Mouse (Mus musculus) hindbrain, embryonic 12.5 days (tissue): ENCODE data around the gene Tenm4. TPM values are rescaled to one million over a fixed set of nuclear protein-coding genes. Genes with fewer than 3 reads are reported as not detected.
"Not testable (repeated sequence)": the region's sequence is repeated elsewhere in the genome, so short reads cannot be mapped to it uniquely, and the experiment has no call there.

Experiments
- ATAC-seq: fragments of 200-750 bp; cut with Nextera tagmentation; 2 replicates; pipeline ENCODE4 v1.8.0; 2017; ENCODE audit warnings: moderate TSS enrichment; ENCODE audit not compliant: low FRiP score
- H3K27ac ChIP-seq: fragments of 300-500 bp; sonication (generic); 2 replicates; pipeline ENCODE4 v1.5.1; 2016; ENCODE audit warnings: mild to moderate bottlenecking
- H3K27me3 ChIP-seq: fragments of 300-500 bp; sonication (generic); 2 replicates; pipeline ENCODE4 v1.6.1; 2016; ENCODE audit warnings: mild to moderate bottlenecking
- H3K36me3 ChIP-seq: fragments of 300-500 bp; sonication (generic); 2 replicates; pipeline ENCODE4 v1.6.1; 2016; ENCODE audit warnings: mild to moderate bottlenecking
- H3K4me1 ChIP-seq: fragments of 300-500 bp; sonication (generic); 2 replicates; pipeline ENCODE4 v1.6.1; 2016
- H3K4me2 ChIP-seq: fragments of 300-500 bp; sonication (generic); replicated peaks from 2 replicates; pipeline ENCODE4 v1.6.1; 2016; ENCODE audit warnings: mild to moderate bottlenecking
- H3K4me3 ChIP-seq: fragments of 300-500 bp; sonication (generic); 2 replicates; pipeline ENCODE4 v1.5.1; 2016; ENCODE audit warnings: mild to moderate bottlenecking
- H3K9ac ChIP-seq: fragments of 300-500 bp; sonication (generic); 2 replicates; pipeline ENCODE4 v1.6.1; 2016; ENCODE audit warnings: mild to moderate bottlenecking, moderate library complexity
- H3K9me3 ChIP-seq: fragments of 300-500 bp; sonication (generic); replicated peaks from 2 replicates; pipeline ENCODE4 v1.6.1; 2016; ENCODE audit warnings: mild to moderate bottlenecking
- WGBS: fragments of 180-500 bp; shearing (Covaris S2); methylation state at CpG from one replicate; pipeline ENCODE4 v1.1.7; 2016; 5-methylcytosine and 5-hydroxymethylcytosine counted together
- microRNA counts: library from miRNA; unstranded; fragments of <30 nt; microRNA quantifications from one replicate; lab custom pipeline; 2017
- microRNA-seq: library from miRNA; unstranded; fragments of <30 nt; microRNA quantifications from one replicate; pipeline ENCODE4, GENCODE M21; 2017
- polyA plus RNA-seq: library from polyadenylated mRNA; unstranded; fragments of >200 nt; fragmentation: Nextera tagmentation; extraction: Ambion mirVana; gene quantifications from 2 replicates; pipeline ENCODE4 v1.2.1, GENCODE M21; 2016

Gene Tenm4
- polyA plus RNA-seq, 1 experiment from 2014 or later = 38.5 TPM

DNA sequence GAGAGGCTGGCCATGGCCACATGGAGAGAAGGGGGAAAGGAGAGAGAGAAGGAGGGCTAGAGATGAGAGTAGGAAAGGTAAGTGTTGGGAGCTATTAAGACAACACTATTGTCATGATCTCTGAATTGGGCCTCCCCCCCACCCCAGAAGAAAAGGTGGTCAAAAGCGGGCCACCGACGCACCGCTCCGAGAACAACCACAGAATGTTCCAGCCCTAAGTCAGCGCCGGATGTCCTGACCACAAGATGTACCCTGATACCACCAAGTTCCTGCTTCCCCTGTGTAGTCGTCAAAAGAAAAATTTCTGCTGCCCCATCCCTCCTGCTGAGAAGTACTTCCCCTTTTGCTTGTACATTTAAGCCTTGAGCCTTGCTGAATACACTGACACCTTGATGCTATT, 775.5 kb downstream of the Tenm4 start:
- not testable (repeated sequence) for H3K9ac ChIP-seq, H3K9me3 ChIP-seq, H3K4me2 ChIP-seq, H3K27me3 ChIP-seq, H3K27ac ChIP-seq, ATAC-seq, H3K36me3 ChIP-seq, H3K4me3 ChIP-seq, H3K4me1 ChIP-seq
- WGBS = 91% methylated on average over 8 of the region's 8 CpGs

DNA sequence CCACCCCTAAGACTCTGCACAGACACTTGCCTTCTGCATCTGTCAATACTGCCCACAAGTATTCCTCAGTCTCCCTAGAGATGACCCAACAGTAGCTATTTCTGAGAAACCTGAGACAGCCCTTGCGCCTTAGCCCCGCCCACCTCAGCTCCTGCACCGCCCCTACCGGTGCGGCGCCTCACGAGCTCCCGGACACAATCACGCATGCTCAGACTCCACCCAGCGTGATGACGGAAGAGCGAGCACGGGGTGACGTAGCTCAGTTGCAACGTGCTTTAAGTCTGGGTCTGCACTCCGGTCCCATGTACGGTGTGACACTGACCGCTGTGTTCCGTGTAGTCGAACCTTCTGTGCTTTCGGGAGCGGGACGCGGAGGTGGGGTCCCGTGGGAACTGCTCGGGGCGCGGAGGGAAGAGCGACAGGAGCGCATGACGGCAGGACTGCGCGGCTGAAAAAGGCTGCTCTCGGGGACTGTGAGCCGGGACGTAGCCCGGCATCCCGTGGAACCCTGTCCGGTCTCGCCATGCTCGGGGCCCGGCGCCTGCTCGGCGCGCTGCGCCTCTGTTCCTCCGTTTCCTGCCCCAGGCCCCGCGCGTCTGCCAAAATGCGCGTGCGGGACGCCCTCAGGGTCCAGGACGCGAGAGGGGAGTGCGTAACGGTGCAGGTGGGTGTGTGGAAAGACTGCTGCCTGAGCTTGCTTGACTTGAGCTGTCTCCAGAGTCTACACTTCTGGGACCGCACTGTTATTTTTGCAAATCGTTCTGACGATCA, 780.4 kb downstream of the Tenm4 start, which contains the start of gene Nars2:
Gene Nars2 (plus strand): TSS at position 225 of the 771 bp plus-strand sequence.
- under 1% methylated on average over 62 of the region's 62 CpGs for WGBS
- Histone ChIP-seq H3K27ac (peak within 1 kb of the TSS; percentile 81), H3K9ac (peak within 1 kb of the TSS; percentile 79), H3K4me2 (peak within 1 kb of the TSS; percentile 77), H3K36me3 (no peaks in the 10 kb centered on the region), H3K9me3 (no peaks in the 10 kb centered on the region), H3K4me1 (peaks cover 7% of the 10 kb centered on the region), H3K27me3 (no peaks in the 10 kb centered on the region), H3K4me3 (peak within 1 kb of the TSS; percentile 86)
- peak; percentile 100 for ATAC-seq

DNA sequence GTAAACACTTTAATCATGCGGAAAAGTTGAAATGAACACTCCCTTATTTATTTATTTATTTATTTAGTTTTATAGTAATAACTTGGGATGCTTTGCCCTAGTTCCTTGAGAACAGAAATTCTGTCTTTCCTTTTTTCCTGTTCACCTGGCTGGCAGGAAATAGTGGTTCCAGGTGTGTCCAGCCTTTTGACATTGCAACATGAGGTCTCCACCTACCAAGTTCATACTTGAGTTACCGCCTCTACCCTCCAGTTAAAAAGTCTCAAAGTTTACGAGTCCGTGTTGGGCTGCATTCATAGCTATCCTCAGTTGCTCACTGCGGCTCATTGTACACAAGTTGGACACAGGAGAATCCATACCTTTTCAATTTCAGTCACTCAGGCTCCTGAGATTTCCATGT, 781.0 kb downstream of the Tenm4 start:
- H3K36me3 ChIP-seq = peaks cover 2% of the 10 kb centered on the region; the same call in 1 of the 2 replicates
- H3K9ac ChIP-seq = peak overlapping the region; percentile 79
- H3K4me2 ChIP-seq = peak overlapping the region; percentile 77
- H3K9me3 ChIP-seq = no peaks in the 10 kb centered on the region
- peaks cover 7% of the 10 kb centered on the region for H3K4me1 ChIP-seq
- no peak for ATAC-seq
- no peak overlapping the region for H3K27ac ChIP-seq
- H3K4me3 ChIP-seq = peak overlapping the region; percentile 86
- WGBS = 38% methylated on average over 5 of the region's 5 CpGs
- H3K27me3 ChIP-seq = no peaks in the 10 kb centered on the region

DNA sequence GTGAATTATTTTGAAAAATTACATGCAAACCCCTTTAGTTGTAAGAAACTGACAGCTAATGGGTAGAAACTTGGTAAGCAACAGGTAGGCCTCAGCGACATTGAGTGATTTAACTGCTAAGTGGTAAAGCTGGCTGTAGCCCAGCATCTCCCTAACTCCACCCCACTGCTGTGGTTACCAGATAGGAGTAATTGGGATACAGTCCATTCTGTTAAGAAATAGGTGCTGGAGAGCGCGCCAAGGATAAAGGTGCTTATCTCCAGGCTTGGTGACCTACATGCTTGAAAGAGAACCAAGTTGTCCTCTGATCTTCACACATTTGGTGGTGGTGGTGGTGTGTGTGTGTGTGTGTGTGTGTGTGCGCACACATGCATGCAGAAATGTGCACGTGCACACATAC, 788.1 kb downstream of the Tenm4 start:
- Histone ChIP-seq H3K9me3 (no peaks in the 10 kb centered on the region), H3K4me3 (no peak overlapping the region), H3K36me3 (peaks cover 9% of the 10 kb centered on the region), H3K27me3 (no peaks in the 10 kb centered on the region), H3K9ac (no peak overlapping the region), H3K27ac (no peak overlapping the region), H3K4me1 (no peaks in the 10 kb centered on the region), H3K4me2 (no peak overlapping the region)
- WGBS = 92% methylated on average over 5 of the region's 5 CpGs
- no peak for ATAC-seq

MicroRNAs within 50 kb of the gene (microRNA counts, 519-probe panel; counts per million panel counts)
- microRNA mmu-miR-708 (lab: Ali Mortazavi, UCI) = 470 counts per million, percentile 58 among the panel's probes with 10 or more counts

Small RNAs within 50 kb of the gene (microRNA-seq; reads per million reads assigned to microRNA genes)
- not detected for gene Mir6394
- 2,576 reads per million, percentile 84 among the genes with 10 or more reads in this experiment for gene Mir708
